Mouse (Mus musculus): ENCODE data around the gene Tcfl5. TPM values are rescaled to one million over a fixed set of nuclear protein-coding genes. Genes with fewer than 3 reads are reported as not detected.

The Tcfl5 gene
- not detected for total RNA-seq (2023)

GRCm38 (mm10) chr2:180642555-180643260, at the start of gene Tcfl5:
Gene Tcfl5 (minus strand): TSS chr2:180642708.

GRCm38 (mm10) chr2:180597490-180597889, 45.0 kb downstream of the Tcfl5 start, which contains the start of gene Col9a3:
Gene Col9a3 (plus strand): TSS chr2:180597790.

GRCm38 (mm10) chr2:180589123-180589831, 53.2 kb downstream of the Tcfl5 start, which contains the start of gene Ogfr:
Gene Ogfr (plus strand): TSS chr2:180589245.

GRCm38 (mm10) chr2:180581002-180581401, 61.5 kb downstream of the Tcfl5 start, which contains the start of gene Mrgbp:
Gene Mrgbp (plus strand): TSS chr2:180581304.

Other genes starting within 250 kb of the Tcfl5 start
- gene Slco4a1, start 186.5 kb downstream of the Tcfl5 start, total RNA-seq (2023) = 10 to 100 TPM in 1 of 2 experiments, 1 to 10 TPM in 1; 9.2 to 20.6 TPM
- gene Ntsr1, start 142.7 kb downstream of the Tcfl5 start, total RNA-seq (2023) = not detected
- 10 to 100 TPM; 54.9 to 60.0 TPM for gene Mrgbp, start 61.4 kb downstream of the Tcfl5 start, total RNA-seq (2023)
- 10 to 100 TPM; 83.0 to 100.0 TPM for gene Ogfr, start 53.5 kb downstream of the Tcfl5 start, total RNA-seq (2023)
- 1 to 10 TPM; 1.4 to 3.8 TPM for gene Col9a3, start 44.9 kb downstream of the Tcfl5 start, total RNA-seq (2023)
- gene Dido1, start 67.3 kb upstream of the Tcfl5 start, total RNA-seq (2023) = 100 to 1,000 TPM; 103 to 118 TPM
- 10 to 100 TPM; 54.4 to 57.1 TPM for gene Gid8, start 67.4 kb upstream of the Tcfl5 start, total RNA-seq (2023)
- gene Slc17a9, start 82.6 kb upstream of the Tcfl5 start, total RNA-seq (2023) = 10 to 100 TPM; 30.9 to 32.8 TPM
- not detected for gene Bhlhe23, start 134.2 kb upstream of the Tcfl5 start, total RNA-seq (2023)

Data from B cell, adult 67 days (primary cell).